Mouse (Mus musculus): ENCODE results near the gene Extl1.
"Not testable (repeated sequence)": the region's sequence is repeated elsewhere in the genome, so short reads cannot be mapped to it uniquely, and the experiment has no call there.

GRCm38 (mm10) chr4:134383750-134384149, at the start of gene Extl1:
- TF ChIP-seq CTCF (IDR thresholded peaks at IDR 0.05; ENCODE audit: low read depth, low read length); TAL1 (conservative IDR thresholded peaks at IDR 0.05; ENCODE audit: low read depth, low read length): not testable (repeated sequence)
